Mouse (Mus musculus): ENCODE results near the gene Phactr3. TPM values are rescaled to one million over a fixed set of nuclear protein-coding genes. Genes with fewer than 3 reads are reported as not detected.

The Phactr3 gene
- polyA plus RNA-seq, 1 experiment from 2014 or later: 71.8 TPM

- H3K9ac ChIP-seq (replicated peaks; ENCODE audit: low read depth, low read length): no peak overlapping the region
- WGBS: 44% methylated on average over 2 of the region's 2 CpGs
- peaks cover 14% of the 10 kb centered on the region for H3K27me3 ChIP-seq (replicated peaks; ENCODE audit: control insufficient read depth, insufficient read depth, low read length)
- H3K4me3 ChIP-seq (replicated peaks; ENCODE audit: low read length): no peak overlapping the region
- H3K36me3 ChIP-seq (ENCODE audit: control insufficient read depth, insufficient read depth): no peaks in the 10 kb centered on the region
- no peaks in the 10 kb centered on the region for H3K9me3 ChIP-seq (ENCODE audit: control insufficient read depth, low read length)
- H3K4me1 ChIP-seq (replicated peaks; ENCODE audit: control insufficient read depth, insufficient read depth, low read length): peaks cover 11% of the 10 kb centered on the region
- no peak for ATAC-seq
- H3K4me2 ChIP-seq (ENCODE audit: low read length): no peak overlapping the region
- no peak overlapping the region for H3K27ac ChIP-seq (ENCODE audit: low read length)
Observed at GRCm38 (mm10) chr2:178121375-178121688, 2.6 kb downstream of the Phactr3 start.

GRCm38 (mm10) chr2:178121946-178122665, 3.3 kb downstream of the Phactr3 start:
- Histone ChIP-seq H3K9me3 (ENCODE audit: control insufficient read depth, low read length) (no peaks in the 10 kb centered on the region), H3K9ac (replicated peaks; ENCODE audit: low read depth, low read length) (no peak overlapping the region), H3K4me2 (ENCODE audit: low read length) (no peak overlapping the region), H3K4me1 (replicated peaks; ENCODE audit: control insufficient read depth, insufficient read depth, low read length) (peaks cover 11% of the 10 kb centered on the region), H3K36me3 (ENCODE audit: control insufficient read depth, insufficient read depth) (no peaks in the 10 kb centered on the region), H3K4me3 (replicated peaks; ENCODE audit: low read length) (no peak overlapping the region), H3K27me3 (replicated peaks; ENCODE audit: control insufficient read depth, insufficient read depth, low read length) (peaks cover 14% of the 10 kb centered on the region), H3K27ac (ENCODE audit: low read length) (no peak overlapping the region)
- 34% methylated on average over 4 of the region's 4 CpGs for WGBS
- ATAC-seq: no peak

GRCm38 (mm10) chr2:178123466-178123865, 4.7 kb downstream of the Phactr3 start:
- ATAC-seq: no peak
- Histone ChIP-seq H3K27ac (ENCODE audit: low read length) (no peak overlapping the region), H3K9me3 (ENCODE audit: control insufficient read depth, low read length) (no peaks in the 10 kb centered on the region), H3K9ac (replicated peaks; ENCODE audit: low read depth, low read length) (no peak overlapping the region), H3K27me3 (replicated peaks; ENCODE audit: control insufficient read depth, insufficient read depth, low read length) (peaks cover 9% of the 10 kb centered on the region), H3K4me1 (replicated peaks; ENCODE audit: control insufficient read depth, insufficient read depth, low read length) (peaks cover 11% of the 10 kb centered on the region), H3K36me3 (ENCODE audit: control insufficient read depth, insufficient read depth) (no peaks in the 10 kb centered on the region), H3K4me2 (ENCODE audit: low read length) (no peak overlapping the region), H3K4me3 (replicated peaks; ENCODE audit: low read length) (no peak overlapping the region)
- WGBS: 76% methylated on average over 15 of the region's 15 CpGs

GRCm38 (mm10) chr2:178125427-178125826, 6.7 kb downstream of the Phactr3 start:
- no peak for ATAC-seq
- 87% methylated on average over 8 of the region's 8 CpGs for WGBS
- no peak overlapping the region for H3K27ac ChIP-seq (ENCODE audit: low read length)

GRCm38 (mm10) chr2:178126041-178126820, 7.5 kb downstream of the Phactr3 start:
- 94% methylated on average over 7 of the region's 7 CpGs for WGBS
- no peak overlapping the region for H3K9ac ChIP-seq (replicated peaks; ENCODE audit: low read depth, low read length)
- ATAC-seq: no peak
- H3K4me2 ChIP-seq (ENCODE audit: low read length): no peak overlapping the region
- H3K27ac ChIP-seq (ENCODE audit: low read length): no peak overlapping the region
- H3K9me3 ChIP-seq (ENCODE audit: control insufficient read depth, low read length): no peaks in the 10 kb centered on the region
- H3K4me3 ChIP-seq (replicated peaks; ENCODE audit: low read length): no peak overlapping the region
- no peaks in the 10 kb centered on the region for H3K27me3 ChIP-seq (replicated peaks; ENCODE audit: control insufficient read depth, insufficient read depth, low read length)
- no peaks in the 10 kb centered on the region for H3K4me1 ChIP-seq (replicated peaks; ENCODE audit: control insufficient read depth, insufficient read depth, low read length)
- no peaks in the 10 kb centered on the region for H3K36me3 ChIP-seq (ENCODE audit: control insufficient read depth, insufficient read depth)

More at GRCm38 (mm10) chr2:178125427-178125826, 6.7 kb downstream of the Phactr3 start:
- Histone ChIP-seq H3K9me3 (ENCODE audit: control insufficient read depth, low read length) (no peaks in the 10 kb centered on the region), H3K9ac (replicated peaks; ENCODE audit: low read depth, low read length) (no peak overlapping the region), H3K4me1 (replicated peaks; ENCODE audit: control insufficient read depth, insufficient read depth, low read length) (no peaks in the 10 kb centered on the region), H3K36me3 (ENCODE audit: control insufficient read depth, insufficient read depth) (no peaks in the 10 kb centered on the region), H3K27me3 (replicated peaks; ENCODE audit: control insufficient read depth, insufficient read depth, low read length) (no peaks in the 10 kb centered on the region), H3K4me2 (ENCODE audit: low read length) (no peak overlapping the region), H3K4me3 (replicated peaks; ENCODE audit: low read length) (no peak overlapping the region)

- Histone ChIP-seq H3K9me3 (ENCODE audit: control insufficient read depth, low read length) (no peaks in the 10 kb centered on the region), H3K27me3 (replicated peaks; ENCODE audit: control insufficient read depth, insufficient read depth, low read length) (no peaks in the 10 kb centered on the region), H3K9ac (replicated peaks; ENCODE audit: low read depth, low read length) (no peak overlapping the region), H3K36me3 (ENCODE audit: control insufficient read depth, insufficient read depth) (no peaks in the 10 kb centered on the region), H3K27ac (ENCODE audit: low read length) (no peak overlapping the region), H3K4me2 (ENCODE audit: low read length) (no peak overlapping the region), H3K4me1 (replicated peaks; ENCODE audit: control insufficient read depth, insufficient read depth, low read length) (no peaks in the 10 kb centered on the region), H3K4me3 (replicated peaks; ENCODE audit: low read length) (no peak overlapping the region)
- no peak; the same call in 1 of the 2 replicates for ATAC-seq
- WGBS: 79% methylated on average over 5 of the region's 5 CpGs
Observed at GRCm38 (mm10) chr2:178128594-178128993, 9.8 kb downstream of the Phactr3 start.

- Histone ChIP-seq H3K9me3 (ENCODE audit: control insufficient read depth, low read length) (no peaks in the 10 kb centered on the region), H3K9ac (replicated peaks; ENCODE audit: low read depth, low read length) (no peak overlapping the region), H3K27me3 (replicated peaks; ENCODE audit: control insufficient read depth, insufficient read depth, low read length) (no peaks in the 10 kb centered on the region), H3K4me1 (replicated peaks; ENCODE audit: control insufficient read depth, insufficient read depth, low read length) (no peaks in the 10 kb centered on the region), H3K4me2 (ENCODE audit: low read length) (no peak overlapping the region), H3K36me3 (ENCODE audit: control insufficient read depth, insufficient read depth) (no peaks in the 10 kb centered on the region), H3K4me3 (replicated peaks; ENCODE audit: low read length) (no peak overlapping the region), H3K27ac (ENCODE audit: low read length) (no peak overlapping the region; the same call in 1 of the 2 replicates)
- WGBS: 74% methylated on average over 4 of the region's 4 CpGs
- peak; percentile 43; the same call in 1 of the 2 replicates for ATAC-seq
Observed at GRCm38 (mm10) chr2:178129161-178129560, 10.4 kb downstream of the Phactr3 start.

- no peak overlapping the region for H3K4me3 ChIP-seq (replicated peaks; ENCODE audit: low read length)
- 88% methylated on average over 2 of the region's 2 CpGs for WGBS
- ATAC-seq: no peak
- H3K9ac ChIP-seq (replicated peaks; ENCODE audit: low read depth, low read length): no peak overlapping the region
- no peak overlapping the region for H3K4me2 ChIP-seq (ENCODE audit: low read length)
- H3K27ac ChIP-seq (ENCODE audit: low read length): no peak overlapping the region
- H3K4me1 ChIP-seq (replicated peaks; ENCODE audit: control insufficient read depth, insufficient read depth, low read length): no peaks in the 10 kb centered on the region
- no peaks in the 10 kb centered on the region for H3K9me3 ChIP-seq (ENCODE audit: control insufficient read depth, low read length)
- H3K27me3 ChIP-seq (replicated peaks; ENCODE audit: control insufficient read depth, insufficient read depth, low read length): no peaks in the 10 kb centered on the region
- no peaks in the 10 kb centered on the region for H3K36me3 ChIP-seq (ENCODE audit: control insufficient read depth, insufficient read depth)
Observed at GRCm38 (mm10) chr2:178129676-178130075, 10.9 kb downstream of the Phactr3 start.

GRCm38 (mm10) chr2:178130536-178130935, 11.8 kb downstream of the Phactr3 start:
- H3K4me1 ChIP-seq (replicated peaks; ENCODE audit: control insufficient read depth, insufficient read depth, low read length): no peaks in the 10 kb centered on the region
- H3K4me3 ChIP-seq (replicated peaks; ENCODE audit: low read length): no peak overlapping the region
- WGBS: 82% methylated on average over 5 of the region's 5 CpGs
- H3K27me3 ChIP-seq (replicated peaks; ENCODE audit: control insufficient read depth, insufficient read depth, low read length): no peaks in the 10 kb centered on the region
- no peaks in the 10 kb centered on the region for H3K36me3 ChIP-seq (ENCODE audit: control insufficient read depth, insufficient read depth)
- H3K27ac ChIP-seq (ENCODE audit: low read length): no peak overlapping the region
- no peak overlapping the region for H3K4me2 ChIP-seq (ENCODE audit: low read length)
- ATAC-seq: no peak
- H3K9ac ChIP-seq (replicated peaks; ENCODE audit: low read depth, low read length): no peak overlapping the region
- no peaks in the 10 kb centered on the region for H3K9me3 ChIP-seq (ENCODE audit: control insufficient read depth, low read length)
